Mouse (Mus musculus): ENCODE measurements around the gene Spata31d1b.

GRCm38 (mm10) chr13:59699131-59699530 lies 13.0 kb upstream of the Spata31d1b start:
- no peak for TF ChIP-seq POLR2A (IDR thresholded peaks at IDR 0.05; ENCODE audit: borderline replicate concordance, extremely low read depth, insufficient read depth, insufficient read length, poor library complexity, severe bottlenecking)
- TF ChIP-seq CTCF (IDR thresholded peaks at IDR 0.05; ENCODE audit: borderline replicate concordance, extremely low read depth, insufficient read depth, insufficient read length), result no peak
